Mouse (Mus musculus): ENCODE measurements at regions not wholly inside any gene's neighbourhood (a gene's known extent, or its start where the extent isn't known, plus 50 kb on each side); places are given as distances from the start of the nearest gene placed in this dataset.

DNA sequence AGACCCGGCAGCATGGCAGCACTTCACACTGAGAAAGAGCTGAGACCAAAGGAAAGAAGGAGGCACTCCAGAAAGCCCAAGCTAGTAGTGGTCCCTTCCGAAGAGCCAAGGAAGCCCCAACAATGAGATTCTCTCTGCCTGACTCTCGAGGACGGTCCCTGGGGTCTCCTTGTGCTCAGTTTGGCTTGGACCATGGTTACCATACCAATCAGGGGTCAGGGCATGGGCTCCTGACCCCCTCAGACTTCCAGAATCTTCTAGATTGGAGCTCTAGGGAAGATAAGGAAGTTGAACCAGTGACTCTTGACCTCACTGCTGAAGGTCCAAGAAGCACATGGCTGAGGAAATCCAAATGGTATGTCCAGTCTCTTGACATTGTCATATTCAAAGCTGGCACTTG lies 53.0 kb upstream of the Cplx2 start:
- DNase-seq (ENCODE audit: low spot score in 2 of 2), result no peak

DNA sequence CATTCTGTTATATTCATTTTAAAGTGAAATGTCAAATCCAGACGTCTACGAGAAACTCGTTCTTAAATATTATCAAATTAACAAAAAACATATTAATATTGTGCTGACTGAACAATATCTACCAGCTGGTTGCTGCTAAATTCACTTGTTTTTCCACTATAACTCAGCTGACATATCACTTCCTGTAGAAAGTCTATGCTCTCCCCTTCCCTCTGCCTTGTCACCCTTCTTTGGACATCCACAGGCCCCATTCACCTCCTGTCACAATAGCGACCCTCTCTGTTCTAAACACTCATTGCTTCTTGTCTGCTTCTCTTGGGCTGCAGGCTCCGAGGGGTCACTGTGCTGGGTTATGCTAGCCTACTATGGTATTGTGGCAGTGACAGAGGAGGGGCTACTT lies 52.5 kb upstream of the Cplx2 start:
- no peak for DNase-seq (ENCODE audit: low spot score in 2 of 2)

DNA sequence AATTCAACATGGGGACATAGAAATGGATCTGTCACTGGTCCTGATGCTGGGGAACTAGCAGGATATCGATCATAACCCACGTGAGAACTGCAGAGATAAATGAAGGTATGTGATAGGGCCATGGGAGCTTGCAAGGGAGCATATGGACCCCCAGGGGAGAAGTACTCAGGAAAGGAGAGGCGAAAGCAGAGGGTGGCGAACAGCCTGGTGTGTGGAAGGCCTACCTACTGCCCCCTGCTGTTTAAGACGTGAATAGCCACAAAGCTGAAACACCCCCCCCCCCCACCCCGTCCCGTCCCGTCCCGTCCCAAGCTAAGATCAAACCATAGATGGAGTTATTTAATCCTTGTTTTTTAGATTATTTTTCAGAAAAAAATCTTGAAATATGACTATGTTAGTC lies 50.9 kb upstream of the Cplx2 start:
- no peak for DNase-seq (ENCODE audit: low spot score in 2 of 2)

DNA sequence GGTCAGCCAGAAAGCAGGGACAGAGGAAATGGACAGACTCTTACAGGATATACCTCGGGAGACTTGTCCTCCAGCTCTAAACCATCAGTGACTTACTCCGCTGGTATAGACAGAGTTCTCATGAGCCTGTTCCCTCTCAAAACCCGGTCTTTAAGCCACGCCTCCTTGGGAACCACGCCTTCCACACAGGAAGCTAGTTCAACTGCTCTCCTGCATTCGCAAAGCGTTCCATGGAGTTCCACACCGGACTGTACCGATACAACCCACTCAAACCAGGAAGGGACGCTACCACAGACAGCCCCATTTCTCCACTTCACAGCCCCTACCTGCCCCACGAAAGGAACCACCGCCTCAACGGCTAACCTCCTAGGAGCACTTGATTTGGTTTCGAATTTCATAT lies 50.1 kb upstream of the Cplx2 start:
- DNase-seq (ENCODE audit: low spot score in 2 of 2), result no peak

All from cerebellum, postnatal 4 days (tissue).